Mouse (Mus musculus) embryonic fibroblast, embryonic 13.5 days (primary cell): ENCODE measurements at regions not wholly inside any gene's neighbourhood (a gene's known extent, or its start where the extent isn't known, plus 50 kb on each side); places are given as distances from the start of the nearest gene placed in this dataset.

Experiments used
- CTCF ChIP-seq: IDR thresholded peaks from 2 replicates; pipeline ENCODE4 v1.5.1; 2011; ENCODE audit warnings: mild to moderate bottlenecking, control low read depth, low read length, moderate library complexity, borderline replicate concordance; ENCODE audit not compliant: insufficient read depth
- POLR2A ChIP-seq: IDR thresholded peaks from 2 replicates; pipeline ENCODE4 v1.6.1; 2011; ENCODE audit warnings: low read depth, mild to moderate bottlenecking, control low read depth, low read length, moderate library complexity

DNA sequence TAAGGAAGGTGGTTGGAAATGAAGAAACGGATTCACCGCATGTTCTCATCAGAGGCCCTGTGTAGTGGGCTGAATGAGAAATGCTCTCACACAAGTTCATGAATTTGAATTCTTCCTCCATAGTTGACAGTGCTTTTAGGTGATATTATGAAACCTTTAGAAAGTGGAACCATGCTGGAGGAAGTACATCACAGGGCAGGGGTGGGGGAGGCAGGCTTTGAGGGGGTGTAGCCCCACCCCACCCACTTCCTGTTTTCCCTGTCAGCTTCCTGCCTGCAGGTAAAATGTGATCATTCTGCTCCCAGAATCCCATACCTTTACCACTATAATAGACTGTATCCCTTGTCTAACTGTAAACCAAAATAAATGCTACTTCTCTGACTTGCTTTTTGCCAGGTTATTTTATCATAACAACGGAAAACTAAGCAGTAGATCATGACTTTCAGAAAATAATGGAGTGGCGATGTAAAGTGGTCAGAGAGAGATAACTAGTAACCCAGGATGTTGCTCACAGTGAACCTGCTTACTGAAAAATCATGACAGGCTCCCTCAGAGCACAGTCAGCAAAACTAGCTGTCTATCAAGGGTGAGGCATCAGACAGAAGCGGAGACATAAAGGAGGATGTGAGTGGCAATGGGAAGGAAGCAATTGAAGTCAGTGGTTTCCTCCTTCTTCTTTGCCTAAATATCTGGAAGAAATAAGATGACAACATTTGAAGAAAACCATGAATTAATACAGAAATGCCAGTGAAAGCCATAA, 230.2 kb downstream of the Rnf144a start:
- no peak for TF ChIP-seq POLR2A
- no peak for TF ChIP-seq CTCF
